ENCODE assay signal across 8 mouse cellular contexts in genomic region chr11:32236712-32237410, GRCm38 (mm10). TPM values are rescaled to one million over a fixed set of nuclear protein-coding genes. Genes with fewer than 3 reads are reported as not detected.
DNase-seq lines count a peak whose midpoint lies in the region; ATAC-seq lines count a peak whose summit lies in the region.
"Had no signal": no experiment of that assay in that cellular context is flagged by ENCODE, and none has a peak within 500 bp of the region (broad histone marks: within the 10 kb centered on the region; RNA-seq: fewer than 3 reads in every experiment).

No protein-coding gene starts in this region.

- H3K27ac ChIP-seq in hindbrain, embryonic 15.5 days (replicated peaks): peak overlapping the region; percentile 78
- peak overlapping the region; percentile 36; the same call in 1 of the 2 replicates for H3K27ac ChIP-seq in stomach, embryonic 16.5 days (ENCODE audit: low read length)

- no peaks in the 10 kb centered on the region for H3K27me3 ChIP-seq in hindbrain, embryonic 15.5 days
- H3K27me3 ChIP-seq in stomach, embryonic 16.5 days (ENCODE audit: control insufficient read depth, insufficient read depth, low read length): no peaks in the 10 kb centered on the region

- DNase-seq in right cerebral cortex, postnatal 14 days: peak; percentile 81
- DNase-seq in right cerebral cortex, adult 18-20 months: no peak
- peak; percentile 81 for DNase-seq in adrenal gland, postnatal 14 days
- DNase-seq in embryo, embryonic 11 days: peak; percentile 75
- peak; percentile 37 for DNase-seq in lung, postnatal 25 days (ENCODE audit: low spot score)

- peaks cover 16% of the 10 kb centered on the region for H3K36me3 ChIP-seq in hindbrain, embryonic 15.5 days
- 0 out of 2 replicates have a peak, but pooled peaks cover 14% of the 10 kb centered on the region for H3K36me3 ChIP-seq in stomach, embryonic 16.5 days (ENCODE audit: control insufficient read depth, insufficient read depth, low read length)

- ATAC-seq in hindbrain, embryonic 15.5 days (ENCODE audit: low FRiP score, low read depth): no peak
- no peak for ATAC-seq in stomach, embryonic 16.5 days (ENCODE audit: insufficient read depth, low FRiP score)

- H3K4me1 ChIP-seq in hindbrain, embryonic 15.5 days (replicated peaks): peaks cover 48% of the 10 kb centered on the region
- H3K4me1 ChIP-seq in stomach, embryonic 16.5 days (ENCODE audit: control insufficient read depth, insufficient read depth, low read length): peaks cover 19% of the 10 kb centered on the region

- no peaks in the 10 kb centered on the region for H3K9me3 ChIP-seq in hindbrain, embryonic 15.5 days
- no peaks in the 10 kb centered on the region for H3K9me3 ChIP-seq in stomach, embryonic 16.5 days (replicated peaks; ENCODE audit: control insufficient read depth, low read length)

- no peak overlapping the region for H3K4me2 ChIP-seq in hindbrain, embryonic 15.5 days
- H3K4me2 ChIP-seq in stomach, embryonic 16.5 days (ENCODE audit: low read depth, low read length): no peak overlapping the region

- H3K9ac ChIP-seq in hindbrain, embryonic 15.5 days: no peak overlapping the region
- H3K9ac ChIP-seq in stomach, embryonic 16.5 days (ENCODE audit: low read length): no peak overlapping the region

- WGBS in hindbrain, embryonic 15.5 days: 53% methylated on average over 9 of the region's 9 CpGs
- 60% methylated on average over 9 of the region's 9 CpGs for WGBS in stomach, embryonic 16.5 days

- no peak overlapping the region for H3K4me3 ChIP-seq in hindbrain, embryonic 15.5 days
- no peak overlapping the region for H3K4me3 ChIP-seq in stomach, embryonic 16.5 days (replicated peaks; ENCODE audit: low read length)

RNA-seq across cellular contexts. Expression of gene Mpg, which starts 10.6 kb away (rescaled TPM):
- total RNA-seq in adrenal gland, postnatal 14 days (2021): 15.3 and 21.3 TPM in 2 replicates
- polyA plus RNA-seq in hindbrain, embryonic 15.5 days (2015; fragmentation: Nextera tagmentation; extraction: Ambion mirVana): 34.7 and 36.9 TPM in 2 replicates
- 32.6 and 33.8 TPM in 2 replicates for polyA plus RNA-seq in stomach, embryonic 16.5 days (2015; fragmentation: Nextera tagmentation; extraction: Ambion mirVana)

RNA-seq across cellular contexts. Expression of gene Rhbdf1, which starts 14.8 kb away (rescaled TPM):
- total RNA-seq in adrenal gland, postnatal 14 days (2021): 22.4 and 24.3 TPM in 2 replicates
- polyA plus RNA-seq in hindbrain, embryonic 15.5 days (2015; fragmentation: Nextera tagmentation; extraction: Ambion mirVana): 24.8 and 29.2 TPM in 2 replicates
- 57.4 and 67.7 TPM in 2 replicates for polyA plus RNA-seq in stomach, embryonic 16.5 days (2015; fragmentation: Nextera tagmentation; extraction: Ambion mirVana)

RNA-seq across cellular contexts. Expression of gene Nprl3, which starts 30.6 kb away (rescaled TPM):
- 45.3 and 54.8 TPM in 2 replicates for total RNA-seq in adrenal gland, postnatal 14 days (2021)
- 33.5 and 43.9 TPM in 2 replicates for polyA plus RNA-seq in hindbrain, embryonic 15.5 days (2015; fragmentation: Nextera tagmentation; extraction: Ambion mirVana)
- polyA plus RNA-seq in stomach, embryonic 16.5 days (2015; fragmentation: Nextera tagmentation; extraction: Ambion mirVana): 36.8 and 37.6 TPM in 2 replicates

RNA-seq across cellular contexts. Expression of gene Snrnp25, which starts 31.6 kb away (rescaled TPM):
- total RNA-seq in adrenal gland, postnatal 14 days (2021): 19.7 and 20.8 TPM in 2 replicates
- 49.5 and 50.4 TPM in 2 replicates for polyA plus RNA-seq in hindbrain, embryonic 15.5 days (2015; fragmentation: Nextera tagmentation; extraction: Ambion mirVana)
- polyA plus RNA-seq in stomach, embryonic 16.5 days (2015; fragmentation: Nextera tagmentation; extraction: Ambion mirVana): 44.9 and 47.5 TPM in 2 replicates

RNA-seq across cellular contexts. Expression of gene Il9r, which starts 36.8 kb away (rescaled TPM):
- total RNA-seq in adrenal gland, postnatal 14 days (2021): 0.41 and 0.53 TPM in 2 replicates
- polyA plus RNA-seq in hindbrain, embryonic 15.5 days (2015; fragmentation: Nextera tagmentation; extraction: Ambion mirVana): not detected in 2 replicates
- polyA plus RNA-seq in stomach, embryonic 16.5 days (2015; fragmentation: Nextera tagmentation; extraction: Ambion mirVana): 0.07 and 0.09 TPM in 2 replicates
- total RNA-seq: gastrocnemius, postnatal 36 days had no signal
